Comparison of ENCODE assay signal across 10 mouse cellular contexts in genomic region chrX:159650727-159651126, GRCm38 (mm10). TPM values are rescaled to one million over a fixed set of nuclear protein-coding genes. Genes with fewer than 3 reads are reported as not detected.
DNase-seq lines count a peak whose midpoint lies in the region; ATAC-seq and TF ChIP-seq lines count a peak whose summit lies in the region.
"Had no signal": no experiment of that assay in that cellular context is flagged by ENCODE, and none has a peak within 500 bp of the region (broad histone marks: within the 10 kb centered on the region; RNA-seq: fewer than 3 reads in every experiment).

No protein-coding gene starts in this region.

- H3K27ac ChIP-seq in stomach, embryonic 16.5 days (ENCODE audit: low read length) = 0 out of 2 replicates have a peak overlapping the region, but pooled peaks have one; percentile 33
- H3K27ac ChIP-seq in stomach, postnatal 0 days (replicated peaks) = no peak overlapping the region
- H3K27ac ChIP-seq in forebrain, embryonic 13.5 days = no peak overlapping the region
- H3K27ac ChIP-seq: embryonic facial prominence, embryonic 10.5 days had no signal

- no peak overlapping the region for H3K4me2 ChIP-seq in stomach, embryonic 16.5 days (ENCODE audit: low read depth, low read length)
- H3K4me2 ChIP-seq in stomach, postnatal 0 days (replicated peaks; ENCODE audit: low read depth) = no peak overlapping the region
- no peak overlapping the region for H3K4me2 ChIP-seq in forebrain, embryonic 13.5 days
- H3K4me2 ChIP-seq: liver, embryonic 15.5 days had no signal

- H3K9me3 ChIP-seq in stomach, embryonic 16.5 days (replicated peaks; ENCODE audit: control insufficient read depth, low read length) = no peaks in the 10 kb centered on the region
- H3K9me3 ChIP-seq in stomach, postnatal 0 days (ENCODE audit: control insufficient read depth, low read length) = no peaks in the 10 kb centered on the region
- H3K9me3 ChIP-seq in forebrain, embryonic 13.5 days (replicated peaks) = no peaks in the 10 kb centered on the region
- H3K9me3 ChIP-seq: embryonic facial prominence, embryonic 10.5 days; liver, embryonic 15.5 days had no signal

- no peak for TF ChIP-seq EP300 in stomach, postnatal 0 days (optimal IDR thresholded peaks at IDR 0.05)

- no peaks in the 10 kb centered on the region for H3K36me3 ChIP-seq in stomach, embryonic 16.5 days (ENCODE audit: control insufficient read depth, insufficient read depth, low read length)
- no peaks in the 10 kb centered on the region for H3K36me3 ChIP-seq in stomach, postnatal 0 days (ENCODE audit: control insufficient read depth, insufficient read depth, low read length)
- no peaks in the 10 kb centered on the region for H3K36me3 ChIP-seq in forebrain, embryonic 13.5 days (ENCODE audit: poor library complexity, severe bottlenecking)
- H3K36me3 ChIP-seq: embryonic facial prominence, embryonic 10.5 days; liver, embryonic 15.5 days had no signal

- peak; percentile 10 for DNase-seq in kidney, adult 18-20 months
- DNase-seq in kidney, adult 8-10 months = no peak
- DNase-seq in stomach, postnatal 0 days (ENCODE audit: low spot score) = no peak
- peak; percentile 11 for DNase-seq in kidney, postnatal 10 days
- no peak for DNase-seq in testis, postnatal 14 days (ENCODE audit: low spot score)
- DNase-seq: cerebellum, adult 2 months had no signal

- H3K4me3 ChIP-seq in stomach, embryonic 16.5 days (replicated peaks; ENCODE audit: low read length) = no peak overlapping the region
- no peak overlapping the region for H3K4me3 ChIP-seq in stomach, postnatal 0 days (ENCODE audit: low read depth, low read length)
- H3K4me3 ChIP-seq in forebrain, embryonic 13.5 days = no peak overlapping the region
- H3K4me3 ChIP-seq: embryonic facial prominence, embryonic 10.5 days; liver, embryonic 15.5 days had no signal

- WGBS in stomach, embryonic 16.5 days = 74% methylated on average over 6 of the region's 6 CpGs
- WGBS in stomach, postnatal 0 days = 68% methylated on average over 6 of the region's 6 CpGs
- WGBS in forebrain, embryonic 13.5 days = 77% methylated on average over 6 of the region's 6 CpGs

- peaks cover 3% of the 10 kb centered on the region; the same call in 1 of the 2 replicates for H3K27me3 ChIP-seq in stomach, embryonic 16.5 days (ENCODE audit: control insufficient read depth, insufficient read depth, low read length)
- H3K27me3 ChIP-seq in stomach, postnatal 0 days (ENCODE audit: control insufficient read depth, insufficient read depth, low read length) = no peaks in the 10 kb centered on the region
- H3K27me3 ChIP-seq in forebrain, embryonic 13.5 days = no peaks in the 10 kb centered on the region
- H3K27me3 ChIP-seq: liver, embryonic 15.5 days had no signal

- H3K4me1 ChIP-seq in stomach, embryonic 16.5 days (ENCODE audit: control insufficient read depth, insufficient read depth, low read length) = no peaks in the 10 kb centered on the region
- no peaks in the 10 kb centered on the region for H3K4me1 ChIP-seq in stomach, postnatal 0 days (replicated peaks; ENCODE audit: control insufficient read depth, insufficient read depth)
- H3K4me1 ChIP-seq in forebrain, embryonic 13.5 days = no peaks in the 10 kb centered on the region
- H3K4me1 ChIP-seq: liver, embryonic 15.5 days had no signal

- no peak for ATAC-seq in stomach, embryonic 16.5 days (ENCODE audit: insufficient read depth, low FRiP score)
- ATAC-seq in stomach, postnatal 0 days (ENCODE audit: low FRiP score, low TSS enrichment) = no peak
- ATAC-seq in forebrain, embryonic 13.5 days = no peak

- H3K9ac ChIP-seq in stomach, embryonic 16.5 days (ENCODE audit: low read length) = no peak overlapping the region
- H3K9ac ChIP-seq in stomach, postnatal 0 days (ENCODE audit: low read length) = no peak overlapping the region
- H3K9ac ChIP-seq in forebrain, embryonic 13.5 days = no peak overlapping the region
- H3K9ac ChIP-seq: liver, embryonic 15.5 days had no signal

- TF ChIP-seq CTCF in stomach, postnatal 0 days (IDR thresholded peaks at IDR 0.05; ENCODE audit: low read depth) = no peak

RNA-seq across cellular contexts. Expression of gene Sh3kbp1, which starts 23.7 kb away (rescaled TPM):
- 23.3 and 29.6 TPM in 2 replicates for polyA plus RNA-seq in stomach, embryonic 16.5 days (2015; fragmentation: Nextera tagmentation; extraction: Ambion mirVana)
- polyA plus RNA-seq in stomach, postnatal 0 days (2015; fragmentation: Nextera tagmentation; extraction: Ambion mirVana) = 11.0 and 13.3 TPM in 2 replicates
- polyA plus RNA-seq in forebrain, embryonic 13.5 days (2015; fragmentation: Nextera tagmentation; extraction: Ambion mirVana) = 28.8 and 33.4 TPM in 2 replicates

Comparison
In these comparisons a context has a peak if more than half of its experiments do, and no peak if none do; other contexts are left out.
1. DNase-seq: peak in kidney, adult 18-20 months (single experiment) and kidney, postnatal 10 days (single experiment); none in kidney, adult 8-10 months (0 of 2), stomach, postnatal 0 days (single experiment) and testis, postnatal 14 days (single experiment).